Mouse (Mus musculus): ENCODE measurements around the gene Gtf3c1.

- TF ChIP-seq CTCF (IDR thresholded peaks at IDR 0.05; ENCODE audit: low read depth) (no peak), EP300 (IDR thresholded peaks at IDR 0.05; ENCODE audit: low read depth) (no peak)
Observed at GRCm38 (mm10) chr7:125670865-125671264, 36.7 kb downstream of the Gtf3c1 start.
